Mouse (Mus musculus): ENCODE data around the gene Capzb. TPM values are rescaled to one million over a fixed set of nuclear protein-coding genes. Genes with fewer than 3 reads are reported as not detected.
A peak's percentile ranks its signal among the peaks of the same experiment; 100 is the strongest.

Gene Capzb
- polyA plus RNA-seq, 1 experiment: 213 TPM

- DNase-seq (ENCODE audit: low read depth, low spot score): no peak
Measured at GRCm38 (mm10) chr4:139205842-139206241, 13.1 kb downstream of the Capzb start.

DNA sequence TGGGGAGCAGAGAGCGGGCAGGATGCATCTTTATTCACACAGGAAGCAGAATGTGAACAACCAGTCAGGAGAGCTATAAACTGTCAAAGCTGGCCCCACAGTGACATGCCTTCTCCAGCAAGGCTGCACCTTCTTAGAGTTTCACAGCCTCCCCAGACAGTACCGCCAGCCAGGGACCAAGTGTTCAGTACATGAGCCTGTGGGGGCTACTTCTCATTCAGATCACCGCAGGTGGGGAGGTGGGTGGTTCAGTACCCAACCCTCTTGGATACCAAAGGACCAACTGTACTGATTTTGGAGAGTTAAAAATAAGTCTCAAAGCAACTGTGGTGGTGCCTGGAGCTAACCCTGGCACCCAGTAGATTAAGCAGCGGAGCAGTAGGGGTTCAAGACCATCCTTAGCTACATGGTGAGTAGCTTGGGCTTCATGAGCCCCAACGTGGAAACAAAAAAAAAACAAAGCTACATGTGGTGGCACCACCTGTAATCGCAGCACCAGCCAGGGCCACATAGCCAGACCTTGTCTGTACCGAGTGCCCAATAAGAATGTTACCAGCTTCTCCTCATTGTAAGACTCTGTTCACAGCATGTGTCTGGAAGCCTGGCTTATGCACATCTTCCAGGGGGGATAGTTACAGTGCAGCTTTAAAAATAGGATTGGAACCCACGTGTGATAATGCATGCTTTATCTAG is 13.8 kb downstream of the Capzb start:
- WGBS: 75% methylated on average over 8 of the region's 8 CpGs
- no peak for DNase-seq (ENCODE audit: low read depth, low spot score)

More at GRCm38 (mm10) chr4:139205842-139206241, 13.1 kb downstream of the Capzb start:
- WGBS: 50% methylated on average over 5 of the region's 5 CpGs

DNA sequence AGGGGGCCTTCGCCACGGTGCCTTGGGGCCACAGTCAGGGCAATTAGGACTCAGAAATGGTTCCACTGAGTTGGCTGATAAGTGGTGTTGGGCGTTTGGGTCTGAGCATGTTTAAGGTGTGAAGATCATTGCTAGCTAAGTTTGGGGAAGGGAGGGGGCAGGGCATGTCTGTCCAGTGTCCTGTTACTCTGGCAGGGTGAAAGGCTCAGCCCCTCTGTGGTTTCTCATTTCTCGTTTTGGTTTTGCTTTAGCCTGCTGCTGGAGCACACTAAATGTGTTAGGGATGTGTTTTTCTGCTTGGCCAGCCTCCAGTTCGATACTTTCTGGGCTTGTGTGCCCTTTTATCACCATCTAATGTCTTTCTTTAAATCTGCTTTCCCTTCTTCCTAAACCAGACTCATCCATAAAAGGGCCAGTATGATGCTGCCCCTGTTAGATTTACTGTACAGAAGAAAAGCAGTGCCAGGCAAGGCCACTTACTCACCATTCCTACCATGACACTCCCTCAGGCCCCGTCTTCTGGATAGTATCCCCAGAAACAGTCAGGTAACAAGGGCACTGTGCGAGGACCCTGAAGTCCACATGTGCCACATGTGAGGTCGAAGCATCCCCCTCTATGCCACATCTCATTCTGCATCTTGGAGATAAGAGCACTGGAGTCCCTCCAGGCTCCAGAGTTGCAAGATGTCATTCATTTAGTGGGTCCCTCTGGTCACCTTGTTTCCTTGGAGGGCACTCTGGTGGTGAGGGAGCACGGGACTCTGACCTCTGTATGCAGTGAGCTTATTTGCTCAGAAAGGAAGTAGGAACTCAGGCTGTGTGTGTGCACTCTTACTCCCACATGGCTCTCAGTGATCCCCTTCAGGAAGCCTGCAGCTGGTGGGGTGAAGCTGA is 15.8 kb downstream of the Capzb start:
- WGBS: 38% methylated on average over 9 of the region's 9 CpGs
- DNase-seq (ENCODE audit: low read depth, low spot score): no peak

DNA sequence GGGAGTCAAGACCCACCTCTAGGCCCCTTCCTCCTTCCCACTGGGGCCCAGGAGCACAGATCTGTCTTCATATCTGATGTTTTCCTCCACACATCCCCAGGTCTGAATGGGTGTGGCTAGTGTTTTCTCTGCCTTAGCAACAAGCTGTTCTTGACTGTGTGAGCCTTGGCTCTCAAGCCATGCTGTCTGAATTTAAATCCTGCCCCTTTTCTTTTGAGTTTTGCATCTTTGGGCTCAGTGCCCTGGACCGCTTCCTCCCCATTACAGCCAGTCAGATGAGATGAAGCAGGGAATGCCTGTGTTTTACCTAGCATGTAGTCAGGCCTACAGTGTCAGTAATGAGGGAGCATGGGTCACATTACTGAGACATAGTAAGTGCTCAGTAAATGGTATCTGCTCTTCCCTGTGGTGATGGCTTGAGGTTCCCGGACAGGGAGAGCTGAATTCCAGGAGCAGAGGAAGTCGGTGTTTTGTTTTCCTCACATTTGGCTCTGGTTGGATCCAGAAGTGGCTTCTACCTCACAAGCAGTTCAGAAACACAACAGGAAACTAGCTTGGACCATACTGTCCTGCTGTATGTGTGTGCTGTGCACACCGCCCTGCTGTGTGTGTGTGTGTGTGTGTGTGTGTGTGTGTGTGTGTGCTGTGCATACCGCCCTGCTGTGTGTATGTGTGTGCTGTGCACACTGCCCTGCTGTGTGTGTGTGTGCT is 16.6 kb downstream of the Capzb start:
- WGBS: 54% methylated on average over 5 of the region's 5 CpGs
- DNase-seq (ENCODE audit: low read depth, low spot score): no peak

DNA sequence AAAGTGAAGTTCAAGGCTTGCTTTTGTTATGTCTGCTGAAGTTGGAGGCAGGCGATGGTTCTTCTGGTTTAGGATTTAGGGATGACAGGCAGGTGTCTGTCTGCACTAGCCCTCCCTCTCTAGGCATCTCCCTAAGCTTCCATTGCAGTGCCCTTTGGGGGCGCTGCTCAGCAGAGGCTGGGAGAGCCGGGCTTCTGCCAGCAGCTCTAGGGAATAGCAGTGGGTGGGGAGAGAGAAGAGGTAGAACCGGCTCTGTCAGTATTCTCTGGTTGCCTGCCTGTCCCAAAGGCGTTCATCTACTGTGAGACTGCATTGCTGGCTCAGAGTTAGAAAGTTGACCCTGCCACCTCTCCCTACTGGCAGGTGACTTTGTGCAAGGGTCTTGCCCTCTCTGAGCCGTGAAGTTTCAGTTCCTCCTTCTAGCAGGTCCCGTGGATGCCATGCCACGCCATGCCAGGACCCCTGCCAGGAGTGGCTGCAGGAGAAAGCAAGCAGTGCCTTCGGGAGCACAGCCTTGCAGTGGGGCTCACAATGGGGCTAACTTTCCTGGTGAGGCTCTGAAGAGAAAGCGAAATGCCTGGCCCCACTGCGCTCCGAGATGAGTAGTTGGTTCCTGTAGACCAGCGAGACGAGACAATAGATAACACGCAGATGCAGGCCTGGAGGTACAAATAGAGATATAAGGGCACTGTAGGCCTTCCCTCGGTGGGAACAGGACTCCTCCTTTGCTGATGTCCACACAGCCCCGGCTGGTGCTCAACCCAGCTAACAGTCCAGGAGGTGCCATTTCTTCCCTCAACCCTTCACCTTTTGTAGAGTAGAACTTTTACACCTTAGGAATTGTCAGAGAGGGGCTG is 19.5 kb downstream of the Capzb start:
- WGBS: 32% methylated on average over 17 of the region's 17 CpGs
- DNase-seq (ENCODE audit: low read depth, low spot score): peak; percentile 57

DNA sequence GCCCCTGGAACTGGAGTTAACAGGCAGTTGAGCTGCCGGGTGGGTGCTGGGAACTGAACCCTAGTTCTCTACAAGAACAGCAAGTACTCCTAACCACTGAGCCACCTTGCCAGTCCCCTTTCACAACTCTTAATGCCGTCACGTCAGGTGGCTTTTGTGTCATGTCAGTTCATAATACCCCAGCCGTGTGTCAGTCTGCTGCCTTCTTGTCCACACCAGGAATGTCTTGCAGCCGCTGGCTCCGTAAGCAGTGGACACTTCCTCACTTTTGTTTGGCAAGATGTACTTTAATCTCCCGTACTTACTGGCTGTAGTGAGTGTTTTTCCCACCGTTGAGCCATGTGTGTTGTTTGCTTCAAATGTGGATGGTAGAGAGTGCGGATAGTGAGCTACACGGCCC is 20.4 kb downstream of the Capzb start:
- 75% methylated on average over 10 of the region's 10 CpGs for WGBS
- DNase-seq (ENCODE audit: low read depth, low spot score): no peak

DNA sequence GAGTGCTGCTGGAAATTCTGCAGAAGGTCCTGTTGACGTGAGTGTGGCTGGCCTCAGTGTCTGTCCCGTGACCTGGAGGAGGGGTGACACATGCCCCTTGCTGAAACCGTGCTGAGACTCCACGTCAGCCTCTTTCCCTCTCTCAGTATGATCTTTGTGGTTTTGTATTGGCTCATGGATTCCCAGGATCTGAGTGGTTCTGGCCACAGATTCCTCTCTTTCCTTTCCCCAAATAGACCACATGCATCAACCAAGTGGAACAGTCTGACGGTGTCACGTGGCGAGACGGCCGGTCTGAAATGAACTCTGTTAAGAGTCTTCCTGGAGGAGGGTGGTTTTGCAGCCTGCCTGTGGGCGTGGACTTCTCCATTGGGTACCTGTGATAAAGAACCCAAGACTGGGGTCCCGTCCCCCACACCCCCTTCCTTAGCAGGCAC is 21.3 kb downstream of the Capzb start:
- WGBS: 57% methylated on average over 11 of the region's 11 CpGs

DNA sequence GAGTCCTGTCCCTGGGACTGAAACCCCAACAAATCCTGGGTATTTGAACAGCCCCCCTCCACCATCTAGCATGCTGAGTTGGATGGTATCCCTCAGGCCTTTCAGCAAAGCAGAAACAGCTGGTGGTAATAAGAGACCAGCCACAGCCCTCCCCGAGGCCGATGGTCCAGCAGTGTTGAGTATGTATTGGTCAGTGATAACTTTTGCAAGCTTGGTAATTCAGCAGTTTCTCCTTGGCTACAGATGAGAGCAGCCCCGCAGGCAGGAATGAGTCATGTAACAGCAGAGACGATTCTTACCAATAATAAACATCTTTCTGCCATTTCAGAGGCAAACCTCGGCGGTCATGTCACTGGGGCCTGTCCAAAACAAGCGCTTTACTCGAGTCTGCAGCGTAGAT is 23.9 kb downstream of the Capzb start:
- WGBS: 58% methylated on average over 9 of the region's 9 CpGs
- no peak for DNase-seq (ENCODE audit: low read depth, low spot score)

More for the DNA sequence above, 21.3 kb downstream of the Capzb start:
- no peak for DNase-seq (ENCODE audit: low read depth, low spot score)

- 72% methylated on average over 3 of the region's 3 CpGs for WGBS
- DNase-seq (ENCODE audit: low read depth, low spot score): no peak
Measured at GRCm38 (mm10) chr4:139218539-139218938, 25.8 kb downstream of the Capzb start.

DNA sequence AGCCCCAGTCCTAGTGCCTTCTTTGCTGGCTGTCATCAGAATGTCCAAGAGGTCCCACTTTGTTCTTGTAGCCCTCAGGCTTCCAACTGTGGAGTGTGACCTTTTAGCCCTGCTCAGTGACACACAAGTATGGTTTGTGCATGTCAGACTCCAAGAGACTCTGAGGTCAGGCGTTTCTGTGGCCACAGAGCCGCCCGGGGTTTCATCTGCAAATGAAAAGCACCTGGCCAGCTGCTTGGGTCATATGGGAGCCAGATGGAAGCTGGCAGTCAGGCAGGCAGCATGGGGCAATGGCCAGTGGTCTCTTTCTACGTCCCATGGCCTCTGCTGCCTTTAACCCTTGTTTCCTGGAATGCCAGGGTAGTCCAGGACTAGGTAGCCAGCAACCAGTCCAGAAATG is 27.0 kb downstream of the Capzb start:
- no peak for DNase-seq (ENCODE audit: low read depth, low spot score)
- WGBS: 76% methylated on average over 4 of the region's 4 CpGs

DNA sequence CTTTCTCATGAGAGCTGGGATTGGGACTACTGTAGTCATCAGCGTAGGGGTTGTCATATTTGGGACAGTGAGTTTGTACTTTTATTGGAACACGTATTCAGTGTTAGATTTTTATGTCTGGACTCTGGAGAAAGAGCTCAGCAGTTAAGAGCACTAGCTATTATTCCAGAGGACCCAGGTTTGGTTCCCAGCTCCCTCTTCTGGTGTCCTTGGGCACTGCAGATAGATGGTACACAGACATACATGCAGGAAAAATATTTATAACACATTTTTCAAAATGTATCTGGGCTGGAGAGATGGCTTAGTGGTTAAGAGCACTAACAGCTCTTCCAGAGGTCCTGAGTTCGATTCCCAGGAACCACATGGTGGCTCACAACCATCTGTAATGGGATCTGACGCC is 28.3 kb downstream of the Capzb start:
- 86% methylated on average over 4 of the region's 4 CpGs for WGBS
- DNase-seq (ENCODE audit: low read depth, low spot score): no peak

- 77% methylated on average over 4 of the region's 4 CpGs for WGBS
- DNase-seq (ENCODE audit: low read depth, low spot score): no peak
Measured at GRCm38 (mm10) chr4:139221837-139222236, 29.1 kb downstream of the Capzb start.

GRCm38 (mm10) chr4:139225115-139225514 is 32.4 kb downstream of the Capzb start:
- DNase-seq (ENCODE audit: low read depth, low spot score): no peak
- 62% methylated on average over 5 of the region's 5 CpGs for WGBS

GRCm38 (mm10) chr4:139225944-139226343 is 33.2 kb downstream of the Capzb start:
- DNase-seq (ENCODE audit: low read depth, low spot score): no peak
- 77% methylated on average over 4 of the region's 4 CpGs for WGBS

GRCm38 (mm10) chr4:139226504-139227216 is 34.0 kb downstream of the Capzb start:
- DNase-seq (ENCODE audit: low read depth, low spot score): no peak
- WGBS: 69% methylated on average over 13 of the region's 13 CpGs

DNA sequence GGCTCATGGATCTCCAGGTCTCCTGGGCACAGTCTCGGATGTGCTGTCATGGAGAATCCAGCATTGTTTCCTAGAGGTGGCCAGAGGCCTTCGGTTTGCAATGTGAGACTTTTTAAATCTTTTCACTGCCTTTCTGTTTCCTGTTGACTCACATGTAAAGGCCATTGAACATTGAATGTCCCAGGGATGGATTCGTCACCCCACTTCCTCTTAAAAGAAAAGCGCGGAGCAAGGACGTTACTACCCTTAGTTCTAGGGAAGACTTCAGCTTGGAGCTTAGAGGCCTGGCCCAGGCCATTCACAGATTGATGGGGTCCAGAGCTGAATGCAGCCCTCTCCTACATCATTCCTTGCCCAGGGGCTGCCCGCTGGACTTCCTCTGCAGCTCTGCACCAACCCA is 35.2 kb downstream of the Capzb start:
- WGBS: 77% methylated on average over 7 of the region's 7 CpGs
- DNase-seq (ENCODE audit: low read depth, low spot score): no peak

DNA sequence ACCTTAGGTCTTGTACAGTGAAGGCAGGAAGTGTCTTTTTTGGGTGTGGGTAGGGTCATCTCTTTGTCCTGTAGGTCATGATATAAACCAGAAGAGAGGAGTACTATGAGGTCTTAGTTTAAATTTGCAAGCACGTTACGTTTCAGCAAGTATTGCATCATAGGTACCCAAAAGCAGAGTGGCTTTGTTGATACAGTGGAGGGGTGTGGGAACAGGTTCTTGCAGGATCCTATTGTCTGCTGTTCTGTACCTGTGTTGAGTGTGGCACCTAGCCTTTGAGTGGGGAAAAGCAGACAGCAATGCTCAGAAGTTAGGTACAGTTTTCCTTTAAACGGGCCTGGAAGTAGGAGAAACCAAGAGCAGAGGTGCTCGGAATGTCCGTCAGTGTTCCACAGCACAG is 36.6 kb downstream of the Capzb start:
- WGBS: 67% methylated on average over 5 of the region's 5 CpGs
- DNase-seq (ENCODE audit: low read depth, low spot score): no peak

- WGBS: 56% methylated on average over 11 of the region's 11 CpGs
- no peak for DNase-seq (ENCODE audit: low read depth, low spot score)
Measured at GRCm38 (mm10) chr4:139230376-139231120, 37.8 kb downstream of the Capzb start.

Data from large intestine, adult 2 months (tissue).